Mouse (Mus musculus): ENCODE measurements at regions not wholly inside any gene's neighbourhood (a gene's known extent, or its start where the extent isn't known, plus 50 kb on each side); places are given as distances from the start of the nearest gene placed in this dataset.

- no peak for DNase-seq
Observed at GRCm38 (mm10) chrX:12832709-12833108, 70.8 kb upstream of the Med14 start.

GRCm38 (mm10) chrX:12829165-12829564 lies 67.3 kb upstream of the Med14 start:
- DNase-seq: no peak

- no peak for DNase-seq
Observed at GRCm38 (mm10) chrX:12827299-12827872, 65.5 kb upstream of the Med14 start.

GRCm38 (mm10) chrX:12826646-12827045 lies 64.8 kb upstream of the Med14 start:
- DNase-seq: no peak

GRCm38 (mm10) chrX:12825262-12825661 lies 63.4 kb upstream of the Med14 start:
- DNase-seq: no peak

GRCm38 (mm10) chrX:12824497-12824896 lies 62.6 kb upstream of the Med14 start:
- no peak for DNase-seq

GRCm38 (mm10) chrX:12822777-12823176 lies 60.9 kb upstream of the Med14 start:
- DNase-seq: peak; percentile 42

GRCm38 (mm10) chrX:12813083-12813660 lies 51.3 kb upstream of the Med14 start:
- DNase-seq: no peak
